Mouse (Mus musculus): ENCODE measurements at regions not wholly inside any gene's neighbourhood (a gene's known extent, or its start where the extent isn't known, plus 50 kb on each side); places are given as distances from the start of the nearest gene placed in this dataset.

DNA sequence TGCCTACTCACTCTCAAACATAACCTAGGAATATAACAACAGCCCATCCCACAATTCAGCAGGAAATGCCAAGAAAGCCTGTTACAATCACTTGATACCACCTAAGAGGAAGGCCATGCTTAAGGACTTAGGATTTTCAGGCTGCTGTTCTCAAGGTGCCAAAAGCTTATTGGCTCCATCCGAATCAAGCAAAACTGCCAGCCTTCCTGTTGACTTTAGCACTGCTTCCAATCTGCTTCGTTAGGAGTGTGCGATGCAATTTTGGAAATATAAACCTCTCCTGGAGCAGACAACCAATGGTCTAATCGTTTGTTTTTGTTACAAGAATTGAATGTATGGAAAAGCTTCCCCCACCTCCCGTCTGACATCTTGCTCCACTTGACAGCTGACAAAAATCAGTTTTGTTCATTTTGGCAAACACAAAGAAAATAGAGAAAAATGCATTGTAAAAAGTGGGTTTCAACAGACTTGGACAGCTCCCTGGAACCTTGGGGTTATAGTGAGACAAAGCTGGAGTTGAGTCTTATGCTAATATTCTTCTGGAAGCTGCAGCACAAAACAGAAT is 2620.0 kb upstream of the Gm7489 start:
- no peak for DNase-seq

DNA sequence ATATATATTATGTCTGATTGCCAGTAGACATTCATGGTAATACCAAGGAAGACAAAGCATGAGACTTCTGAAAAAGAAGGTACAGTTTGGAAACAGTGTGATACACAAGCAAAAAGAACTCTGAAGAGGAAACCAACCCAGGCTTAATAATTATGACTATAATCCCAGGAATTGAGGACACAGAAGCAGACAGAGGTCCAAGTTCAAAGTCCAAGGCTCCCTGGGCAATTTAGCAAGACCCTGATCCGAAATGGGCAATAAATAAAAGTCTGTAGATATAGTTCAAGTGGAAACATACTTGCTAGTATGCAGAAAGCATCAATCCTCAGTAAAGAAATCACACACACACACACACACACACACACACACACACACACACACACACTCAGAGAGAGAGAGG is 2618.7 kb upstream of the Gm7489 start:
- DNase-seq = no peak

DNA sequence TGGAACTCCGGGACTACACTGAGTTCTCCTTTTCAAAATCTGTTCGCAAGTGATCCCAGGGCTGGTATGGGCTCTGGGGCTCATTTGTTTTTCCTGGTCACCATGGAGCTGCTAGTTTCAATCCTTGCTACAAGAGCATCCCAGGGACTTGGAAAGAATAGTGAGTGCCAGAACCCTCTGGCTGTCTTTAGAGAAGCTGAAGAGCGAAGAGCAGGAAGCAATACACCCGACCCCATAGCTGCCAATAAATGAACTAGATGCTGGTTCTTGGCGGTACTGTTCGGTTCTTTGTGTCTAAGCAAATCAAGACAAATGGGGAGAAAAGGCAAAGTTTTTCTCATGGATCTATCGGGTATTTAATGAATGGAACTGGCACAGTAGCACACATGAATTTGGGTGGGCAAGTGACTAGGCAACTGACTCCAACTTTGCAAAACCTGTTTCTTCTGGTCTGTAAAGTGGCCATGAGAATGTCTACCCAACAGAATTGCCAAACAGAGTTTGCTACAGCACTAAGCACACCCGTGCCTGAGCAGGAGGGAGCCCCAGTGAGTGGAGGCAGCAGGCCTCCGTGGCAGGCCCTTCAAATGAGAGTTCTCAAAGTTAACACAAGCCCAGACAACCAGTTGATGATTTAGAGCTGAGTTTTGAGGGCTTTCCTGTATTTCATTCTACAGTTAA is 2612.9 kb upstream of the Gm7489 start:
- no peak for DNase-seq

DNA sequence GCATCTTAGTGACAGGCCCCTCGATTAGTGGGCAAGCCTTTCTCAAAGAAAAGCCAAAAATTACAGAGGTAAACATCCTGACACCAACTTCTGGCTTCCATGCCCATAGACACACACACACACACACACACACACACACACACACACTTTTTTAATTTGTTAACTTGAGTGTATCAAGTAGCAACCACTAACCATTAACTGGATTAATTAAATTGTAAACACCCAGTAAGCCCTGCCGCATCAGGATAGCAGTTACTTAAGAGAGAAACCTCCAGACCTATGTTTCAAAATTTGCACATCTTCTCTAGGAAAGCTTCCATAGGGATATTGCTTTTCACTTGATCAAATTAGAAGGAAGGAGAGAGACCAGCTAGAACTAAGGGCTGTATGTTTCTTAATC is 2599.4 kb upstream of the Gm7489 start:
- no peak for DNase-seq

DNA sequence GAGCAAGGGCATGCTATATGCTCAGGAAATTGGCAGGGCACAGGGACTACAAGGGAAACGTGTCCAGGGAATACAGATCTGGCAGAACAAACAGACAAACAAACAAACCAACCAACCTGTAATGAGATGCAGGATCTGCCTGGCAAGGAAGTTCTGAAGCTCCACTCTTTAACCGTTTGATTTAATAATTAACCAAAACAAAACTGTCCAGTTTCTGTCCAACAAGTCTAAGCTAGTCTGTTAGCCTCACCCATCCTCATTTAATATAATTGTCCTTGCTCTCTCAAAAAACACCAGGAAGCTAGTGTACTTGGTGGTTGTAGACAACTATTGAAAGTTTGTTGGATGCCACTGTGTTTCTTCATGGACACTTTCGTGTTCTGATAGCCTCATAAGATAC is 2598.4 kb upstream of the Gm7489 start:
- DNase-seq = no peak

GRCm38 (mm10) chr15:51288911-51289432 is 2595.7 kb upstream of the Gm7489 start:
- DNase-seq = no peak

- no peak for DNase-seq
Observed at GRCm38 (mm10) chr15:51289916-51290315, 2594.8 kb upstream of the Gm7489 start.

DNA sequence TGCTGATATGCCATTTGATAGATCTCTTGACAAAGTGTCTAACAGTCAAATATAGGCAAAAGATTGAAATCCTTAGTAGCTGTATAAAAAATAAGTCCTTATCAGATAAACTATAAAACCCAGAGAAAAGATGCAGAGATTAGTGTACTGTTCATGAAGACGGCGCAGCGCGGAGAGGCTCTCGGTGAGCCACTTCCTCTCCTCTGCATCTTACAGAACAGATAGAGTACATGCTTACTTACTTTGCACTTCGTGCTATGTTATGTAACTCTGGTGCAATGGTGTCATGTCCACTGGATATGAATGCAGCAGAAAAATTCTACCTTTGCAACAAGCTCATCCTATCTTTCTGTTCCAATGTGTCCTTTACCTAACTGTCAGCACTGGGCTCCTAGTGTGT is 2593.5 kb upstream of the Gm7489 start:
- no peak for DNase-seq

DNA sequence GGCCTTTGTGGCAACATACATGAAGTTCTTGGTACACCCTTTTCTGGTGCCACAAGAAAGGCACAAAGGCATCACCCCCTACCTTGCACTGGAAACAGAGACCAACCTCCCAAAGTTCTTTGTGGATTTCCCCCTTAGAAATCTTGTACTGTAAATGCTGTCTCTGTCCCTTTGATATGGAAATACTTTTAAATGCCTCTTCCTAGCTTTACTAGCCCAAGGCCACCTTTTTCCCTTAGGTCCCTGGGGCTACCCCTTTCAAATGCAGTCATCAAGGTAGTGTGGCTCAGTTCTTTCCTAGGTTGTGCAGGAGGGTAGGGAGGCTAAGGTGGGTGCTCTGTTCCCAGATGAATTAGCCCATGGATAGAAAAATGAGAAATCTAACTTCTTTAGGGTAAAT is 2587.9 kb upstream of the Gm7489 start:
- no peak for DNase-seq

- DNase-seq = no peak
Observed at GRCm38 (mm10) chr15:51318072-51318471, 2566.6 kb upstream of the Gm7489 start.

DNA sequence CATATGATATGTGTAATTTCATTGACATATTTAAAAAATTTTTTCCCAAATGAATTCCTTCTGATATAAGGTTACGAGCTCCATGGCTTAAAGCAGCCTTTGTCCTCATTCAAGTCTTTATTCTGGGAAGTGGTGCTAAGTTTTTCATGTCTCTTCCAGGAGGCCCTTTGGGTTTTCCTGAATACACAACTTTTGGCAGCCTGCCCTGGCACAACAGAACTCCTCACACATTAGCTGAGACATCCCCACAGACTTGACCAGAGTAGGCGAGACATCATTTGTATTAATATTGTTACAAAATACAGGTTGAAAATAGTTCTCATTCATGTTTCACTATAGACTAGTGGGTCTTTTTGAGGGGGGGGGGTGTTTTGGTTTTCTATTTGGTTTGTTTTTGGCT is 2565.9 kb upstream of the Gm7489 start:
- DNase-seq = peak; percentile 2 to 19

- no peak for DNase-seq
Observed at GRCm38 (mm10) chr15:51320366-51320894, 2564.3 kb upstream of the Gm7489 start.

GRCm38 (mm10) chr15:51323284-51323683 is 2561.4 kb upstream of the Gm7489 start:
- no peak for DNase-seq

DNA sequence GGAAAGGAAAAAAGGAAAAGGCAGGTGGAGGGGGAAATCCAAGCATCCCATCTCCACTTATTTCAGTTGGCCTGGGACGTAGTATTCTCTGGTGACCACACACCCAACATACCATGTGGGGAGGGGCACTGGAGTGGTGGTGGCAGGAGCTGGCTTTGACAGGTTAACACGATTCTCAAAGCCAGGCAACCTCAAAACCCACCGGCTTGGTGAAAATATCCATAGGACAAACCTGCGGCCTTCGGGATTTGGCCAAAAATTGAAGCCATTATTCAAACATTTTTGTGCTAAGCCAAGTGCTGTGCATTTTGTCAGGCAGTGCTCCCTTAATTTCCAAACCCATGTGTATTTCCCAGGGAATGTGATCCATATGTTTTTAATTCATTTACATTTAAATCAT is 2560.5 kb upstream of the Gm7489 start:
- no peak for DNase-seq

GRCm38 (mm10) chr15:51327702-51328101 is 2557.0 kb upstream of the Gm7489 start:
- DNase-seq = no peak

DNA sequence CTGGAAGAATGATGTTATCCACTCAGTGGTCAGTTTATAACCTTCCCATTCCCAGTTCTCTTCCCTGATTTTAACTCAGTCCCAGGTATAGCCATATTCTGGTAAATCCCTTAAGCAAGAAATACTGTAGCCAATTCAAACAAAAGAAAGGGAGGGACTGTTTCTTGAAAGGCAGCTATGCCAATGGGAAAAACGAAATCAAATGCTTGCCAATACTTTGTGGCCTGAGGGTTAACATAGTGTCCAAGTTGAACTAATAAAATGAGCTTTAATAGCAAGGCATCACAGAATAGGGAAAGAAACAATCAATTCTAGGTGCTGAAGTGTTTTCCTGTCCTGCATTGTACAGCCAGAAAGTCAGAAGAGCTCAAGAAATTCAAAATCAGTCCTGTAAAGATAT is 2548.3 kb upstream of the Gm7489 start:
- DNase-seq = no peak

DNA sequence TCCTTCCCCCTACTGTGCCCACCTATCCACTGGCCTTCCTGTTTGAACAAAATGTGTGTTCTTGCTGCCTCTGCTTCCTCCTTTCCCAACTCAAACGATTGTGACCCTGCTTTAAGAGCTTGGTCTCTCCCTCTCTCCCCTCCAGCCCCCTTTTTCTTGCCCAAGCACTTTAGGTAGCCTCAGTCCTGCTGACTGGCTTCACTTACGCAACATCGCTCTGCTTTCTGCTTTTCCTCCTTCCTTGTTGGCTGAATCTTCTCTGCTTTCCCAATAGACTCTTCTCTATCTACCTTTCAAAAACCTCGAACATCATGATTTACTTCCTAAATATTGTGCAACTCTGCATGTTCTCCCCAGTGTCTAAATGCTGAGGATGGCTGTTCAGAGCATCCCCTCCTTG is 2538.4 kb upstream of the Gm7489 start:
- DNase-seq = no peak

DNA sequence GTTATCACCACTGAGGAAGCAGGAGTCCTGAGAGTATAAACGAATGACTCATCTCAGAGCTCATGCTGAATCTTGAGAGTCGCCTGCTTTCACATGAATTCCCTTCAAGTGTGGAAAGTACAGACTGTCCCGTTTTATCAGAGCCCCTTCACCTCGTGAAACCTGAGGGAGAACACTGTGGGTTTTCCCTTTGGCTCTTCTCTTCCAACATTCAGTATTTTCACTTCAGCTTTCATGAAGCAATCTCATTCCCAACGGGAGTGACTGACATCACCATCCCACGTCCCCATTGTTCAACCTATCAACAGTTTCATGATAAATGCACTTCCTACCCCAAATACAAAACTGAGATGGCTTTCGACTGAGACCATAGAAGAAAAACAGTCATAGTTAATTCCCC is 2521.3 kb upstream of the Gm7489 start:
- DNase-seq = peak in 1 of 2 experiments; percentile 1

GRCm38 (mm10) chr15:51371162-51371561 is 2513.5 kb upstream of the Gm7489 start:
- DNase-seq = no peak

DNA sequence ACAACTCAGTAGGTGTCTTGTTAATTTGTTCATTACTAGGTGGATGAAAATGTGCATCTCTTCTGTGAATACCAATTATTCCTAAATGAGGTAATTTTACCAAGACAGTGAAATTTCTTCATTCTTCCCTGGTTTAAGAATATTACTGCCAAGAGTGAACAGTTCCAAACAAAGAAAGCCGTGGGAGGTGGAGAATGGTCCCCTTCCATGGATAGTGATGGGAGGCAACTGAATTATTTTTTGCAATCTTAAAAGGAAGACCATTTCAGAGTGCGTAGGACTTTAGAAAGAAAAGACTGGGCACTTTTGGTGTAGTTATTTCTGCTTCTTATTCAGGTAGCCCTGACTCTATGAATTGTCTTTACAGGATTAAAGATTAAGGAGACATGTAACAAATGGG is 2494.3 kb upstream of the Gm7489 start:
- no peak for DNase-seq

- no peak for DNase-seq
Observed at GRCm38 (mm10) chr15:51391352-51391751, 2493.4 kb upstream of the Gm7489 start.

- DNase-seq = no peak
Observed at GRCm38 (mm10) chr15:51392449-51393405, 2492.0 kb upstream of the Gm7489 start.

DNA sequence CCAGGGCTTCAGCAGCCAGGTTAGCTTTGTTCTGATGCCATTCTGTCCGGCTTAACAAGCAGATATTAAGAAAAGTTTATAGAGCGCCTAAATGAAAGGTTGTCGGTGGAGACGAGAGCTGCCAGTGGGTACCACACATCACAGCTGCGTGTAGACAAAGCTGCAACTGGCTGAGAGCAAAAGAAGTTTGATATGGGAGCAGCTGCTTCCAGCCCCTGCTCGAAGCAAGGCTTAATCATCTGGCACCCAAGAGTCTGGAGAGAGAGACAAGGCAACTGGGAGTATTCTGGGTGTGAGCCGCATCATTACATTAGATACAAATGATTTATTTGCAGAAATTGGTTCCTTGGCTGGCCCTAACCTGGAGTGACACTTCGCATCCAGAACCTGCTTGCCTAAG is 2488.7 kb upstream of the Gm7489 start:
- no peak for DNase-seq
